Mouse (Mus musculus): ENCODE results near the gene Col19a1.
A peak's percentile ranks its signal among the peaks of the same experiment; 100 is the strongest.

Col19a1 gene

DNA sequence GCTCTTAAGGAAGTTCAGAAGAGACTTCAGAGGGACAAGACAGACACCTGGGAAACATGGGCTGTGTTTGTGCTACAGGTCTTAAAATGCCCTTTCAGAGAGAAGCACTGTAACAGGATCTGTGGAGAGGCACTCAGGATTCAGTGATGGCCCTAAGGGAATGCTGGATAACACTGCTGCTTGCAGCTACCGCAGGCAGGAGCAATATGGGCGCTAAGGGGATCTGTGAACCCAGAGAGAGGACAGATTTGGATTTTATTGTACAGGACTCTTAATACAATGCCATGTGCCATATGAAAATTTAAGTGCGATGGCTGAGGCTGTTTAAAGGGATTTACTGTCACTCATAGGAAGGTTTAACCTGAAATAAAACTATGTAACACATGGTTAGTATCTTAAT lies 270.8 kb downstream of the Col19a1 start:
- DNase-seq (ENCODE audit: low spot score in 2 of 2): no peak

DNA sequence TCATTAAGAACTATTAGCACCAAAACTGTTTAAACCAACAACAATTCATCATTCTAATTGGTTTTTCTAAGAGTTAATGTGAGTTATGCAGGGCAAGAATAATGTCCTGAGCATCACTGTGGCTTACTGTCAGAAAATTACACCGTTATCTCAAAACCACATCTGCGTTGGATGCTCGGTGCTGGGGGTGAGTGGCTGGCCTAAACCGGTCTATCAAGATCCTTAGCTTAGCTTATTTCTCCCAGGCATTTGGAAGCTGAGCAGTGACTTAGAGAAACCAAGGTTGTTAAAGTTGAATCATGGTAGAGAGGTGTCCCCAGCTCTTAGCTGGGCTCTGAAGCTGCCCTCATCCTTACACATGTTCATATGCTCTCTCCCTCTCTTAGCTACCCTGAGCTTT lies 276.4 kb downstream of the Col19a1 start:
- no peak for DNase-seq (ENCODE audit: low spot score in 2 of 2)

DNA sequence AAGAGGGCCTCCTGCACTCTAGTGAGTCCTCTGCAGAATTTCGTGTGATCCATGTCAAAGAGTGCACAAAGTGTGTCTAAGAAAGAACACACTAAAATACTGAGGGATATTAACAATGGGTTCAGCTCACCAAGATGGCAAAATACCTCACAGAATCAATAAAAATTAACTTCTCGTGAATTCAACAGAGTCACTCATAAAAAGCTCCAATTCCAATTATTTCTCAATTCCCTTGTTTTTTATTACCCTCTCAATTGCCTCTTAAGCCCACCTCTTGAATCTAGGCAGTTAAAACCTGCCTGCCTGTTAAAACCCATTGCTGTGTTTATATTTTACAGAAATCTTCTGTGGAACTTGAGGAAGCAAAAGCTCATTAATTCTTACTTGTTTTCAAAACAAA lies 277.1 kb downstream of the Col19a1 start:
- no peak for DNase-seq (ENCODE audit: low spot score in 2 of 2)

DNA sequence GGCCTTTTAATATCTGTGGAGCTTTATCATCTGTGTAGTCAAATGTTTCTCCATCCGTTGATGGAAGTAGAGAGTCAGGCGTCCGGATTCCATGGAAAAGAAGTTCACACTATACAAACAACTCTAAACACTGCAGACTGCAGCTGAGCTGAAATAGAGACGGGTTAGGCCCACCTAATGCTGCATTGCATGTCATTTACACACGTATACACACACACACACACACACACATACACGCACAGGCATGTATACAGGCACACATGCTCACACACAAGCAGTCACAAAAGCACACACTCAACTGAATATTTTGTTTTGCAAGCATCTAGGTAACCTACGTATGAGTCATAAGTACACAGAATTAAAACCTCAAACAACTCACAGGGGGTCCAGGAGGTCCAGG lies 284.2 kb downstream of the Col19a1 start:
- DNase-seq (ENCODE audit: low spot score in 2 of 2): no peak

DNA sequence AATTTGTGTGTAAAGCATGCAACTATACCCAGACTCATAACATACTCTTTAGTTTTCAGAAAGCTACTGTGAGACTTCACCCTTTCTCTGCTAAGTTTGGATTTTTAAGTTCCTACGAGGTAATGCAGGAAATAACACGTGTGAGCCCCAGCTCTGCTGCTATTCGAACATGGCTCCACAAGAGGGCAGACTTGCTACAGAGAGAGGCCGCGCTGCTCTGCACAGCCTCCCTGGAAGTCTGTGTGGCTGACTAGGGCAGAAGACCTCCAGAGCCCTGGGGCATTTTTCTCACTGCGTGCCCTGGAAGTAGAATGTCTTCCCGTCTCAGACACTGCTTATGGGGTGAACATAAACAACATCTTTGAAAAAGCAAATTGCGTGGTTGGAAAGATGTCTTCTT lies 284.6 kb downstream of the Col19a1 start:
- peak; percentile 72 to 79 for DNase-seq (ENCODE audit: low spot score in 2 of 2)

DNA sequence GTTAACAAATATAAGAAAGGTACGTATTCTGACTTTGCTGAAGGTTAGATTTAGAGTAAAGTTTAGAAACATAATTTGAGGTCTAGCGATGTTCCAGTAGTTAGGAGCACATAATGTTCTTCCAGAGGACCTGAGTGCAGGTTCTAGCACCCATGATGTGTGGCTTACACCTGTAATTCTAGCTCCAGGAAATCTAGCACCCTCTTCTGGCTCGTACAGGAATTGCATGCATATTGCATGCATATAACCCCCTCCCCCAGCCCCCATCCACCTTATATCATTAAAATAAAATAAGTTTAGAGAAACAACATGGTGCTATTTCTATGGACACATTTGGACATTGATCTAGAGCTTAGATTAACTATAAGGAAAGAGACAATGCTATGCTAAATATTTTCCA lies 286.6 kb downstream of the Col19a1 start:
- DNase-seq (ENCODE audit: low spot score in 2 of 2): no peak

DNA sequence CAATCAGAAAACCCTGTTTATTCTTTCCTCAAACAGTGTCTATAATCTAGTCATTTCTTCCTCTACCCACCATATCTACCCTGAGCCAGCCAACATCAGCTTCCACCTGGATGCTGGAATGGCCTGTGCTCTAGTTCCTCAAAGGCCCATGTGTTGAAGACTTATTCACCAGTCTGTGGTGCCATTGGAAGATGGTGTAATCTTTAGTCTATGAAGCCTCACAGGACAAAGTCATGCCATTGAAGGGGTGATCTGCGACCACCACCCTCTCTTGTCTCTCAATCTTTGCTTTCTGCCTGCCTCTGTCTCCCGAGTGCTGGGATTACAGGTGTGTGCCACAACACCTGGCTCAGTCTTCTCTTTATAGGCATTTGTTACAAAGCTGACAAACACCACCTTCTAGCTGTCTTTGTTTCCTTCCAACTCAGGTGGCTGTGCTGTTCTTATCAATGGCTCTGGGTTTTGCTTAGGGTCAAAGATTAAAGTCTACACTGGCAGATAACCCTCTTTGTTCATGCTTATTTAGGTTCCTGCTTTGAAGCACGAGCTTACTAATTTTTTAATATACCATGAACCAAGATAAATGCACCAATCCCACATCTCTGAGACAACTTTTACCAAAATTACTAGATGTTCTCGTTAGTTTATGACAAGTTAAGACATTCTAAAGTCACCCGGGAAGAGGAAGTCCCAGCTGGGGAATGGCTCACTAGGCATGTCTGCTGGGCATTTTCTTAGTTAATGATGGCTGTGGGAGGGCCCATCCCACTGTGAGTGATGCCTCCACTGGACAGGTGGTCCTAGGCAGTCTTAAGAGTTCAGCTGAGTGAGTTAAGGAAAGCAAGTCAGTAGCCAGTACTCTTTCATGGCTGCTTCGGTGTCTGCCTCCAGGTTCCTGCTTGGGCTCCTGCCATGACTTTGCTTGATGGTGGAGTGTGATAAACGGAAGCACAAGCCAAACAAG lies 292.0 kb downstream of the Col19a1 start:
- DNase-seq (ENCODE audit: low spot score in 2 of 2): no peak

DNA sequence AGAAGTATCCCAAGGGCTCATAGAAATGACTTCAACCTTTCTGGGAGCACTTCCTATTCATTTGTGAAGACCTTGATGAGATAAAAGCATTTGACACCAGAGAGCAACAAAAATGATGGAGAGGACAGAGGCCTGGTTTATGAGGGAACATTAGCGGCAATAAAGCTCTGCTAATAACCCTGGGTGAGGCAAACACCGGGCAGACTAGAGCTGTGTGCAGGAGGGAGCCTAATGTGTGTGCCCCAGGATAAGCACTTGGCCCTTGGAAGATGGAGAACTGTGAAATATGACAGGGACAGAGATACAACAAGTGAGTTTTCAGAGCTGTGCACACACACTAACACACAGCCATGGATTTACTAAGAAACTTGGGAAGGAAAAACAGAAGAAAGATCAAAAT lies 294.8 kb downstream of the Col19a1 start:
- DNase-seq (ENCODE audit: low spot score in 2 of 2): no peak

DNA sequence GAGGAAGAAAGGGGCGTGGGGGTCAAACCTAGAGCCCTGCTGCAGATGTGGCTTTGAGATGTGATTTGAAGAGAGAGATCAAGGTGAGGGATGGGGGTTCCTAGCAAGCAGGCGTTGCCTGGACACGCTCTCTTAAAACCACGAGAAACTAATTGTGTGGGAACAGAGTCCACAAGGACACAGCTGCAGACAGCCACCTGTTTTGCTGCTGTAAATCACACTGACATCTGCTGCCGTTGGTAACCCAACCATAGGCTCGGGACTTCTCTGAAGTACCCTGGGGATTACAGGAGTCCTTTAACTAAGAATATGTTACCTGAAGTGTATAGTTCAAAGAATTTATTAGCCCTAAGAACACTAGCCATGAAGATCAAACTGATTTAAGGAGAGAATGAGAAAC lies 300.9 kb downstream of the Col19a1 start:
- DNase-seq (ENCODE audit: low spot score in 2 of 2): no peak

DNA sequence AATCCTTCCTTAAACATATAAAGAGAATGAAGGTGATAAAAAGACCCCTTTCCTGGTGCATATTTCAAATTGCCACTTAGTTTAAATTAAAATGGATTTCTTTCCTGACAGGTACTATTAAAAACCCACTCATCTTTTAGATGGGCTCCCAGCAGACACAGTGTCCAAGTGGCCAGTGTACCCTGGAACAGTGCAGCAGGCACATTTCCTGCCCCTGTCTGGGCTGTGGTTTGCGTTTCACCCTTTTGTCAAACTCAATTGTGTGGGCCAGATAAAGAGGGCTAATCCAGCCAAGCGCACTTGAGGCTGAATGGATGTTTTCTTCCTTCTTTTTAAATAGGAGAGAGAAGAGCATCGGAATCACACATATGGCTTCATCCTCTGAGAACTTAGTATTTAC lies 320.2 kb downstream of the Col19a1 start:
- DNase-seq (ENCODE audit: low spot score in 2 of 2): no peak

DNA sequence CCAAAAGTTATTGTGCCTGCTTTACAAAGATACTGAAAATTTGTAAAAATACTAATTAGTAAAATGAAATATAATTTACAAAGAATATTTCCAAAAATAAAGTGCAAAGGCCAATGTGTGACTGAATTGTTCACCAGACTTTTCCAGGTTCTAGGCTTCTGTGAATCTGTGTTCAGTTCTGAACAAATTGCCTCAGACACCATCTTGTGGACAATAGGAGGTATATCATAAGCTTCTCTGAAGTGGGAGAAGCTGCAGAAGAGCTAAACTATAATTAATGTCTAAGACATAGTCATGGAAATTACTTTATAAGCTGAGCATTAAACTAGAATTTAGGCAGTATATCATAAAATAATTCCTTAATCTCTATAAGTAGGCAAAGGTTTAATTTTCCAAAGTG lies 326.1 kb downstream of the Col19a1 start:
- DNase-seq (ENCODE audit: low spot score in 2 of 2): no peak

DNA sequence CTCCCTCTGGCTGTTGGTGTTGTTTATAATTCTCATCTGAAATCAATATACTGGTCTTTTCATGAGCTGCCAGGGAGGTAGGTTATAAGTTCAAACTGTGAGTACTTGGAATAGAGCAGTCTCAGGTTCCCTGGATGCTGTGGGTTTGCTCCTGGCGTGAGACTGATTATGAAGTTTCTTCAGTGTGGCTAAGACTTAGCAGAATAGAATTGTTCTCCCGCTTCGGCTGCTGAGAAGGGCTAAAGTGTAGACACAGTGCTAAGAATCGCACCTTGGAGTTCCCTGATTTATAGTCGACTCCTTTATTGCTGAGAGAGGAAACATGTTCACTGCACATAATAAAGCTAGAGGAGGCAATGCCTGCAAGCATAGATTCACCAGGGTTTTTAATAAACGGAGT lies 327.9 kb downstream of the Col19a1 start:
- no peak for DNase-seq (ENCODE audit: low spot score in 2 of 2)

DNA sequence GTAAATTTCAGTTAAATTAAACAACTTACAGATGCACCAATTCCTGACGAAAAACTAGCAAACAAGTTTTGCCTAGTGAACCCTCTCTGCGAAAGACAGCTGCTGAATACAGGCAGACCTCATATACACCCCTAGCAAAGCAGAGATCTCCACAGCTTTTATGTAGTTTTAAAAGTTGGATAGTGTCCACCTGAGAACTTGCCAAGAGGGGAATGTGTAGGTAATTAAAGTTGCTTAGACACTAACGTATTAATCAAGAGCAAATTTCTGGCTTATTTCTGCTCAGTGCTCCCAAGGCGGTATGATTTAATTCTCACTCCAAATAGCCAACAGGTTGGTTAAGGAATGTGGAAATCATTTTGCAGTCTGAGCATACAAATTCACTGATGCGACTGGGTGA lies 329.3 kb downstream of the Col19a1 start:
- no peak for DNase-seq (ENCODE audit: low spot score in 2 of 2)

DNA sequence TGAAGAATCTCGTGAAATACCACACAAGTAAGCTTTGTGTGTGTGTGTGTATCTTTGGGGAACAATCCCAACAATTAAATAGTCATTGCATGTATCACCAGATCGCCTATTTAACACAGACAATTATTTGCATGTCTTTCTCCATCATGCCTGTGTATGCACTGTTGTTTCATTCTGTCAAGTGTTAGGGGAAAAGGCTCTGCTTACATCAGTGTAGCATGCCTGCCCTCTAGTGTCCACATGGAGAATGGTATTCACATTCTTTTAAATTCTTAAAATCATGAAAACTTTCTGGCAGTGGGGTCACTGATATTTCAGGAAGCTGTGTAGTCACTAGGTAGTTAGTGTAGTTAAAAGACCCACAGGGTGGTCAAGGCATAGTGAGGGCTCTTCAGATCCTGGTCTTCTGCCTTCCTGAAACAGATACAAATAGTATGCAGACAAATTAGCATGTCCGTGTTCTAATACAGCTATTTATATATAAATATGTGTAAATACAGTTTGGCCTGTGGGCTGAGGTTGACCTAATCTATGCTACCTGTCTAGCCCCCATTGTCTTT lies 338.1 kb downstream of the Col19a1 start:
- peak in 1 of 2 experiments; percentile 57 for DNase-seq (ENCODE audit: low spot score in 2 of 2)

DNA sequence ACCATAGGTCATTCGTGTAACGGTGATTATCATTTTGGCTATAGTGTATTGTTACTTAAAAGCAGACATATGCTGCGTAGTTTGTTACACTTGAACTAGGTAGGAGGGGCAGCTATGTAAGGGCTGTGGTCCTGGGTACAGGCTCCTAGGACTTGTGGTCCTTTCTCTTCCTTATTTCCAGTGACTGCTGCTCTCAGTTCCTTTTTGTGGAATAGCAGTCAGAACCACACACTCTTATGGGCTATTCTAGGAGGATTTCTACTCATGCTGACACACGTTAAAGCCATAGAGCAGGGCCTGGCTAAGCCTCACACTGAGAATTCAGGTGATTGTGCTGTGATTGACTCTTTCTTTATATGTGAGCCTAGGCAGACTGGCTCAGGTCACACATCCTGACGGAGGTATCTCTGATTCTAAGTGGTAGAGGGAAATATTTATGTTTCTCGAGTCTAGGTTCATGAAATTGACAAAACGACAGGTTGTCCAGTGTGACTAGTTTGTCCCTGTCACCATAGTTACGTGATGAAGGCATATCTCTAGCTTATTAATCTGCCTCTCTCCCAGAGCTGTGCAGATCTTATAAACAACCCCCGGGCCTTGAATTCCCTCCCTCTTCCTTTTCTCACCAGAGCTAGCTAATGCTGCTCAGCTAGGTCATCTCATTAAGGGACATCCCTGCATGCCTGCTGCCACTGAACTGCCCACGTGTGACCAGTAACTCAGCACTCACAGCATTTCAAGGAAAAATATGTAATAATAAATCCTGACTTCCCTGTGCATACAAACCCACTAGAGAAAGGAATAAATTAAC lies 338.8 kb downstream of the Col19a1 start:
- no peak for DNase-seq (ENCODE audit: low spot score in 2 of 2)

DNA sequence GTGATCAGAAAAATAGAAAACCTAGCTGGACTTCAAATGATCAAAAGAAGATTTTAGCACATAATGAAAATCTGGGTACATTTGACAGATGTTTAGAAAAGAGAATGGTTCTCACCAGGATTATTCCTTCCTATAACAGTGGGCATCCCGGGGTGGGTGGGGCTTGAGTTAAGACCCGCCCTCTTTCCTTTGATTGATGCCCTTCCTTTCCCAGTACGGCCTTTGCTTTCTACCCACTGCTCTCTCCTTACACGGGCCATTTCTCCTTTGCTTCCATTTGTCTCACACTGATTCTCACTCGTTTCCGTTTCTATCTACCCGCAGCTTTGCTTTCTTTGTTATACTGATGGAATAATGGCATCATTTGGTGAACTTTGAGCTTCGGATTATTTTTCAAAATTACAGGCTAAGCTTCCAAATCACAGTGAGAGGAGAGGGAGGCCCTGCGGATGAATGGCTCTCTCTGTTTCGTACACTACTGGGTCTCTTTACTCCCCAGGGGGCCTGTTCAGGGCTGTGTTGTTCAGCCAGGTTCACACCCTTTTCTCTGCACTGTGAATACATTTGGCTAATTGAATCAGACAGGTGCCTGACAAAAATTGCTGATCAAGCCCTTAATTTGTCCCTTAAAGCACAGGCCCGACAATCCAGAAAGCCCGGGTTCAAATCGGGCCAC lies 341.4 kb downstream of the Col19a1 start:
- DNase-seq (ENCODE audit: low spot score in 2 of 2): no peak

DNA sequence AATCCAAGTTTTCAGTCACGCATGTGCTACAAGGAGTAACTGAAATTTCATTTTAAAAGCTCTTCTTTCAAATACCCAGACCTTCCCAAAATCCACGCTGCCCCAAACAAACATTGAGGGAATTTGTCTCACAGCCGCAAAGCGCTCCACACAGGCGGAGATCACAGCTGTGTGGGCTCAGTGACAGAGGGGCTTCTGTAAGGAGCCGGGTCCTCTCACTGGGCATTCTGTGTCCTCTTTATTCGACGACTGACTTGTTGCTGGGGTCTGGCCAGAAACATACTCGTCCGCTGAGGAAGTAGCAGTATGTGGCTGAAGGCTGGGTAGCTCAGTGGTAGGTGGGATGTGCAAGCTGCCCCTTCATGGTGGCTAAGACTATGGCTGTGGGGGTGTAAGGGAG lies 342.3 kb downstream of the Col19a1 start:
- DNase-seq (ENCODE audit: low spot score in 2 of 2): peak in 1 of 2 experiments; percentile 53

DNA sequence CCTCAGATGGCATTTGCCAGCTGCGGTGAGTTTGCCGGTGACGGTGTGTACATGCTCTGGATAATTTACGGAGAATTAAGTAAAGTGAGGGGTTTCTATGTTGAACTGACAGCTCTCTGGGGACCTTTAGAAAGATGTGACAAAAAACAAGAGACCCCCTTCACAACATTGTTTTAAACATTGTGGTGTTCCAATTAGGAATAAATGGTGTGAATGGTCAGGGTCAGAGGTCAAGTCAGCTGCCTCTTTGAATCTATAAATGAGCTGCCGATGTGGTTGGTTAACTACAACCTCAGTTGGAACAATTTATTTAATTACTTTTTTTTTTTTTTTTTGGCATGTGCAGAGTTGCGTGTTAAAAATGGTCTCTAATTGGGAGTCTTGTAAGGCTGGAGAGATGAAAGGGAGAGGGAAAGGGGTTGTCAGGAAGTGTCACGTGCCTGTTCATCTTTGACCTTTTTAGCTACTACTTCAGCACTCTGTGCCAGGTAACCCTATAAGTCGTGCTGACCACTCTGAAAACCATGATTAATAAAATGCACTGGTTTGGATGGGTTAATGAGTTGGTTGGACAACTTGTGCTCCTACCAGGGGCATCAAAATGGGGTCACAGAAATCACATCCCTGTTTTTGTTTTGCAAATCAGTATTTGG lies 347.1 kb downstream of the Col19a1 start:
- DNase-seq (ENCODE audit: low spot score in 2 of 2): no peak

DNA sequence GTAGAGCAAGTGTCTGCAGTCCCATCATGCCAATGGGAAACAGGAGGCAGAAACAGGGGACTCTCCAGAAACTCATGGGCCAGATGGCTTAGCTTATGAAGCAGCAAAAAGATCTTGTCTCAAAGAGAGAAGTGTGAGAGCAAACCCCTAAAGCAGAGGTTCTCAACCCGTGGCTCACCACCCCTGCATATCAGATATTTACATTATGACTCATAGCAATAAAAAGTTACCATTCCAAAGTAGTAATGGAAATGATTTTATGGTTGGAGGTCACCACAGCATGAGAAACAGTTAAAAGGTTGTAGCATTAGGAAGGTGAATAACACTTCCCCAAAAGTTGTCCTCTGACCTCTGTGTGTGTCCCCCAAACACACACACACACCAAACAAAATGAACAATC lies 350.9 kb downstream of the Col19a1 start:
- DNase-seq (ENCODE audit: low spot score in 2 of 2): no peak

DNA sequence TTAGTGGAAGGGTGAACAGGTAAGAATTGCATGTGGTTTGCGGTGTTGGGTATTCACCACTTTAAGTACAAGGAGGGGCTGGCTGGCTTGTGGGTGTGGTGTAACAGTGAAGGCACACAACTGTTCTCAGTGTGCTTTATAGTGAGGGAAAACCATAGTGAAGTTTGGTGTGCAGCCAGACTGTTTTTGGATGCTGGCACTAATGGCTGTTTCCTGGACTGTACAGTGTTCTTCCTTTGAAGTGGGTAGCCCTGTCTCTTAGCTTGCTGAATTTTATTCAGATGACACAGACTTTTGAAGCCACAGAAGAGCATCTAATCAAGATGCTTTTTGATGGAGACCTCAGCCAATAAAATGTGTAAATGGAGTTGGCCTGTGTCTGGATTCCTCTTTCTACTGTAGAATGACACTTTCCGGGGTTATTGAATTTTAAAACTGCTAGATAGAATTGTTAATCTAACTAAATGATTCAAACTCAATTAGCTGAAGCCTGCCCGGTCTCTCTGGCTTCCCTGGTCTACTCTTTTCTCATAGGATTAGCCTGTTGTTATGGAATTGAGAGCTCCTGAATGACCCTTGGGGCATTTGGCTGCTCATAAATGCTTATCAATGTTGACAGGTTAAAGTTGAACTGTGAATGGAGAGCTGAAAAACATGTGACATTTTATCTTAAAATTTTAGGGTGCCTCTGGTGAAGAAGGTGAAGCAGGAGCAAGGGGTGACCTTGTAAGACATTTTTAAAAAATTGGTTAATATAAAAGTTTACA lies 355.6 kb downstream of the Col19a1 start:
- DNase-seq (ENCODE audit: low spot score in 2 of 2): no peak

DNA sequence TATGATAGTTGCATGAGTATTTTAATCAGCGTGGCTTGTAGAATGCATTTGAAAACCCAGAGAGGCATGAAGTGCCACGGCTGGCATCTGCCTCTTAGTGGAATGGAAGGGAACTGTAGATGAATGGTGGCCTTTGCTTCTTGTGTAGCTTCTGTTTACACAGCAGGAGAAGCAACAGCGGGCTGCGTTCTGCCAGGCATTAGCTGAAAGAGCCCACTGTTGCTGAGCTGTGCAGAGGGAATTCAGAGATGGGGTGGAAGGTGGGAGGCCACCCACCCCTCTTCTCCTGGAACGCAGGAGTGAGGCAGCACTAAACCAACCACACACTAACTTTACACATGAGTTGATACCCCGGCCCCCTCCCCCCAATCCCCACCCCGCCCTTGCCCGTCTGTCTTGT lies 356.8 kb downstream of the Col19a1 start:
- DNase-seq (ENCODE audit: low spot score in 2 of 2): peak; percentile 61 to 64

Data from right cerebral cortex, postnatal 10 days (tissue).